Mouse (Mus musculus) embryo, embryonic 11.5 days (tissue): Measurements from ENCODE around the gene Cdc14a.

ENCODE experiments used
- DNase-seq: peaks from one replicate; pipeline ENCODE4 v3.0.0-alpha.2; 2012; ENCODE audit warnings: low read depth, low spot score

The Cdc14a gene

GRCm38 (mm10) chr3:116329976-116330375 is 93.9 kb downstream of the Cdc14a start:
- DNase-seq = no peak

- no peak for DNase-seq
Measured at GRCm38 (mm10) chr3:116329023-116329762, 94.6 kb downstream of the Cdc14a start.

GRCm38 (mm10) chr3:116327616-116328004 is 96.2 kb downstream of the Cdc14a start:
- DNase-seq = no peak

GRCm38 (mm10) chr3:116327001-116327615 is 96.7 kb downstream of the Cdc14a start:
- peak; percentile 77 for DNase-seq

- DNase-seq = no peak
Measured at GRCm38 (mm10) chr3:116325501-116325900, 98.3 kb downstream of the Cdc14a start.

GRCm38 (mm10) chr3:116319696-116320095 is 104.1 kb downstream of the Cdc14a start:
- DNase-seq = no peak

GRCm38 (mm10) chr3:116311838-116312237 is 112.0 kb downstream of the Cdc14a start:
- DNase-seq = no peak

- DNase-seq = no peak
Measured at GRCm38 (mm10) chr3:116311173-116311572, 112.7 kb downstream of the Cdc14a start.

GRCm38 (mm10) chr3:116310672-116311071 is 113.2 kb downstream of the Cdc14a start:
- no peak for DNase-seq

- DNase-seq = no peak
Measured at GRCm38 (mm10) chr3:116310033-116310432, 113.8 kb downstream of the Cdc14a start.

GRCm38 (mm10) chr3:116304800-116305753 is 118.8 kb downstream of the Cdc14a start:
- DNase-seq = no peak

GRCm38 (mm10) chr3:116302581-116302980 is 121.3 kb downstream of the Cdc14a start:
- no peak for DNase-seq

GRCm38 (mm10) chr3:116301754-116302153 is 122.1 kb downstream of the Cdc14a start:
- no peak for DNase-seq

- DNase-seq = no peak
Measured at GRCm38 (mm10) chr3:116298727-116299126, 125.1 kb downstream of the Cdc14a start.

- no peak for DNase-seq
Measured at GRCm38 (mm10) chr3:116298003-116298402, 125.8 kb downstream of the Cdc14a start.

- no peak for DNase-seq
Measured at GRCm38 (mm10) chr3:116297170-116297569, 126.7 kb downstream of the Cdc14a start.

GRCm38 (mm10) chr3:116290041-116290815 is 133.6 kb downstream of the Cdc14a start:
- no peak for DNase-seq

GRCm38 (mm10) chr3:116288833-116289232 is 135.0 kb downstream of the Cdc14a start:
- DNase-seq = no peak

GRCm38 (mm10) chr3:116284735-116285134 is 139.1 kb downstream of the Cdc14a start:
- DNase-seq = no peak

GRCm38 (mm10) chr3:116283996-116284395 is 139.8 kb downstream of the Cdc14a start:
- no peak for DNase-seq

- no peak for DNase-seq
Measured at GRCm38 (mm10) chr3:116281663-116282062, 142.2 kb downstream of the Cdc14a start.
